Mouse (Mus musculus) brain, embryonic 14.5 days (tissue): ENCODE results near the gene Ptpro.

Experiments used
- CTCF ChIP-seq: fragments of 200-500 bp; IDR thresholded peaks from 2 replicates; pipeline ENCODE4 v1.5.1; 2012; ENCODE audit warnings: inconsistent platforms, mild to moderate bottlenecking, moderate library complexity, borderline replicate concordance; ENCODE audit not compliant: insufficient read depth, insufficient read length; ENCODE audit errors: extremely low read depth
- POLR2A ChIP-seq: fragments of 200-500 bp; IDR thresholded peaks from 2 replicates; pipeline ENCODE4 v1.6.1; 2012; ENCODE audit warnings: mild to moderate bottlenecking, inconsistent platforms, borderline replicate concordance; ENCODE audit not compliant: poor library complexity, insufficient read depth, insufficient read length, severe bottlenecking; ENCODE audit errors: extremely low read depth

GRCm38 (mm10) chr6:137411901-137412378 lies 159.8 kb downstream of the Ptpro start:
- TF ChIP-seq CTCF, result peak; percentile 38; the same call in 1 of the 2 replicates
- no peak for TF ChIP-seq POLR2A
